Mouse (Mus musculus) heart, adult 8-10 months (tissue): ENCODE measurements around the gene Nmnat2. TPM values are rescaled to one million over a fixed set of nuclear protein-coding genes. Genes with fewer than 3 reads are reported as not detected.

Experiments
- DNase-seq: peaks from one replicate; pipeline ENCODE4 v3.0.0; 2022; ENCODE audit warnings: low spot score
- total RNA-seq, 4 experiments: library from RNA; stranded (reverse); gene quantifications; 2 replicates each; pipeline ENCODE4 v1.2.4; 2022

The Nmnat2 gene
- total RNA-seq, 4 experiments from 2014 or later: 0.16 to 0.46 (median 0.32) TPM

DNA sequence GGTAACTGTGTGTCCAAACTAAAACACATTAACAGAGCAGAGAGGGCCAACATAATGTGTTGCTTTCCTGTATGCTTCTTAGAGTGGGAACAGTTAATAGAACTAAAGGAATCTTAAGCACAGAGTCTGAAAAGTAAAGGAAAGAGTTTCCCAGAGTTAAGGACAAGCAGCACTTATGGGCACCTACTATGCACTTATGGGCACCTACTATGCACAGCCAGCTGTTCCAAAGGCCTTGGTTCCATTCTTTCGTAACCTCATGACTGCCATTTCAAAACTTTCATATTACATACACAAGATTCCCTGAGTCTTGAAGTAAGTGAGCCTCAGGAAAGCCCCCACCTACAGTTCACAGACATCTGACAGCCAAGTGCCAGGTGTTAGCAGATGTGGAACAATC, 64.3 kb downstream of the Nmnat2 start:
- DNase-seq: no peak

GRCm38 (mm10) chr1:153019623-153020022, 64.8 kb downstream of the Nmnat2 start:
- no peak for DNase-seq

DNA sequence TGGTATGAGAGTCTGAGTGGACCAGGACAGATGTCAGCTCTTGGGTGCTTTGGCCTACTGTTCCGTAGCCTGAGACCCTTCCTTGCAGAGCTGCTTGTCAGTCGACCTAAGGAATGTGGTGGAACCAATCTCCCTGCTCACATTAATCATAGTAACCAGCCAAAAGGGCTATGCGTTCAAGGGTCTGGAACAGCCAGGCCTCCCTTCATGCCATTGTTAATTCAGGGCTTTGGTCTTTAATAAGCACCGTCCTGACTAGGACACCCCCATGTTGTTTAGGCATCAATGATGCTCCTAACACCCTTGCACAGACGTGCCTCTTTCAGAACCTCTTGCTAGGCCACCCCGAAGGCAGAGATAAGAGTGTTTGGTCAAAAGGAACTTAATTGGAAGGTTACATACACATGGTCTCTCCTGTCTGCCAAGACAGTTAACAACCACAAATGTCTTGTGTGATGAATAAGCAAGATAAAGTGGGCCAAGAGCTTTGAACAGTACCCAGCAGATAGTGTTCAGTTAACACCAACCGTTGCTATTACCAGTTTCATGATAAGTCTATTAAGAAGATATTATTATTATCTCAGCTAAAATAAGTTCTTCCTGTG, 66.3 kb downstream of the Nmnat2 start:
- DNase-seq: no peak

- no peak for DNase-seq
These were observed 68.2 kb downstream of the Nmnat2 start for GRCm38 (mm10) chr1:153023018-153023417.

- no peak for DNase-seq
These were observed 69.1 kb downstream of the Nmnat2 start for GRCm38 (mm10) chr1:153023875-153024274.

DNA sequence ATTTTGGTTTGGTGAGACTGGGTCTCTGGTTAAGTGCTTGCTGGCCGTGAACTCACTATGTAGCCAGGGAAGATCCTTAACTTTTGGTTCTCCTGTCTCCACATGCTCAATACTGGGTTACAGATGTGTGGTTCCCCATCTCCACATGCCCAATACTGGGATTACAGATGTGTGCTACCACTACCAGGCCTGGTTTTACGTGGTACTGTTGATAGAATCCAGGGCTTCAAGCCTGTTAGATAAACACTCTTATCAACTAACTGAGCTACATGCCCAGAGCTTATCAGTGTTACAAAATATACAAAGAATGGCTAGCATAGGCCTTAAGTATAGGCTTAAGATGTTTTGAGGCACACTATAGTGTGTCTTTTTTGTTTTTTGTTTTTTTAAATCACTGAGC, 69.7 kb downstream of the Nmnat2 start:
- no peak for DNase-seq

GRCm38 (mm10) chr1:153031345-153031744, 76.6 kb downstream of the Nmnat2 start:
- DNase-seq: no peak

- no peak for DNase-seq
These were observed 77.2 kb downstream of the Nmnat2 start for GRCm38 (mm10) chr1:153031954-153032353.

DNA sequence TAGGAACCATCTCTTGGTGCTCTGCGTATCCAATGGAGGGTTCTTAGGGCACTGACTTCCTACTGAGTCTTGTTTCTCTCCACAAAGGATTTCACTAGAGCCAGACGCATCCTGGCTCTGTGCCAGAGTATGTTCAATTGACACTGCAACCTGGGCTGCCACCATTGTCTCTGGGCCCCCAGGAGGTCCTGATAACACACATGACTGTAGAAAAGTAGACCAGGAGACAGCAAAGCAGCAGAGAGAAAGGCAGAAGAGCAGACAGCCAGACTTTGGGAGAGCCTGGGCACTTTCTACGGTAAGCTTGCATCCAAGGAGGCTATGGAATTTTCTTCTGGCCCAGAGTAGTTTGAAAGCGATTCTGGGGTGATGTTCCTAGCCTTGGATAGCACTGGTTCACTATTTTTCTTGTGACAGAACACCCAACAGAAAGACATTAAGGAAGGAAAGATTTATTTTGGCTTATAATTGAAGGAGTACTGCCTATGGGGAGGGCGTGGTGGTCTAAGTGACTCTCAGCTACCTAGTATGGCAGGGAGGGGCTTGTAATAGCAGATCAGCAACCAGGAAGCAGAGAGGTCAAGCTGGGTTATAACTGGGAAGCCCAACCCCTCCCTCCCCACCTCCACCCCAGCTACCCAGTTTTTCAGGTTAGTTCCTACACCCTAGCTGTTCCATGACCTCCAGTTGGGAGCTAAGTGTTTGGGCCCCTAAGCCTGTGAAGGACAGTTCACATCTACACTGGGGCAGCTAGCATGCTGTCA, 78.5 kb downstream of the Nmnat2 start:
- DNase-seq: no peak

GRCm38 (mm10) chr1:153034064-153034463, 79.3 kb downstream of the Nmnat2 start:
- no peak for DNase-seq

GRCm38 (mm10) chr1:153035328-153035944, 80.6 kb downstream of the Nmnat2 start:
- DNase-seq: no peak

GRCm38 (mm10) chr1:153037353-153038345, 82.9 kb downstream of the Nmnat2 start:
- DNase-seq: no peak

- no peak for DNase-seq
These were observed 85.3 kb downstream of the Nmnat2 start for GRCm38 (mm10) chr1:153040091-153040490.

- DNase-seq: no peak
These were observed 86.3 kb downstream of the Nmnat2 start for GRCm38 (mm10) chr1:153041046-153041445.

GRCm38 (mm10) chr1:153042318-153042717, 87.5 kb downstream of the Nmnat2 start:
- DNase-seq: no peak

DNA sequence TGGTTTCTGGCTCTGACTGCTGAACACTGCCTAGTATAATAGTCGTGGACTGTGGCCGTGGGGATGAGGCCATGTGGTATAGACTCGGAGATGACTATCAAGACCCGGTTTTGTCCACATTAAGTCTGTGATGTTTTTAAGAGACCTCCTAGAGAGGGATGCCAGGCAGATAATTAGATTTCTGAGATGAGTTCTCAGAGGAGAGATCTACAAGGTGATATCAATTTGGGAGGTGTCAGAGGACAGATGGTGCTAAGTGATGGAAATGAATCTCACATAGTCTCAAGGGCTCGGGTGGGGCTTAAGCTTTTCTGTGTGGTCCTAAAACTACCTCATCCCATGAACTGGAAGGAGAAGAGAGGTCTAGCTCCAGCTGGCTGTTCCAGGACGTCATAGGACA, 88.5 kb downstream of the Nmnat2 start:
- DNase-seq: no peak

- DNase-seq: no peak
These were observed 90.6 kb downstream of the Nmnat2 start for GRCm38 (mm10) chr1:153045368-153045767.

DNA sequence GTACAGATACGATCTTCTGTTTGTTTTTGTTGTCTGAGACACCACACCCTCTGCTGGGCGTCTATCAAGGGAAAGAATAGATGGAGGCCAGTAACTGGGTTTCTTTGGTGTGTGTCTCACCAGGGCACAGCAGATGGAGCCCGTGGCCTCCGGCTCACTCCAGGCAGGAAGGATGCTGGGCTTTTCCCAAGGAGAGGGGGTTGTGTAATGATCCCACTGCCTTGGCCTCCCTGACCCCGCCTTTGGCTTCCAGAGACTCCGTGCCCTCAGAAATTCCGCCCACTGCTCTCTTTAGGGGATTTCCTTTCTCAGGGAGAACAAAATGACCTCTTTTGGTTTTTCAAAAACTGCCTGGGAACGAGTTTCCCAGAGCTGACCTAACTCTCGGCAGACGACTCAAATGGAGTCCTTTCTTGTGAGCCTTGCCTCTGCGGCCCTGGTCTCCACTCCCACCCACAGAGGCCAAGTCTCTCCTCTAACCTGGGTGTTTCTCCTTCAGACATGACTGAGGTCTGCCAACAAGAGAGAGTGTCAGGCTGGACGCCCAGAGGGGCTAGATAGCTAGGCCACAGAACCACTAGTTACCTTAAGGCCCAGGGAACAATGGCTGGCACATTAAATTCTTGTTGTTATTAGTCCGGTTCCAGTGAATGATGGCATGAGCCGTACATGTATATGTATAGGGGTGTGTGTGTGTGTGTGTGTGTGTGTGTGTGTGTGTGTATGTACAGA, 93.5 kb downstream of the Nmnat2 start:
- peak; percentile 79 for DNase-seq

GRCm38 (mm10) chr1:153049451-153049850, 94.7 kb downstream of the Nmnat2 start:
- no peak for DNase-seq

DNA sequence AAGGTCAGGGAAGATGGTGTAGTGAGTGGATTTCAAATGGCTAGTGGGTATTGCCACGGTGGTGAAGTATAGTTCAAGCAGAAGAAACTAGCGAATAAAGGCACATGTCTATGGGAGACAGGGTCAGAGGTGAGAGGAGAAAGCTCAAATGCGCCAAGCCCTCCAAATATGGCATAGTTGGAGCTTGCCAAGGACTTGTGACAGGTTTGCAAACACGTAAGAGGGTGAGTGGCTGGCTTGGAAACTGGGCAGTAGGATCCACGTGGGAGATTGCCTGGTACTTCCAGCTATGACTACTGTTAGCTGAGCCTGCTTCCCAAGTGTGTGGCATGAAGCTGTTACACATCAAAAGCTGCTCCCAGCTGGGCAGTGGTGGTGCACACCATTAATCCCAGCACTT, 96.7 kb downstream of the Nmnat2 start:
- no peak for DNase-seq

DNA sequence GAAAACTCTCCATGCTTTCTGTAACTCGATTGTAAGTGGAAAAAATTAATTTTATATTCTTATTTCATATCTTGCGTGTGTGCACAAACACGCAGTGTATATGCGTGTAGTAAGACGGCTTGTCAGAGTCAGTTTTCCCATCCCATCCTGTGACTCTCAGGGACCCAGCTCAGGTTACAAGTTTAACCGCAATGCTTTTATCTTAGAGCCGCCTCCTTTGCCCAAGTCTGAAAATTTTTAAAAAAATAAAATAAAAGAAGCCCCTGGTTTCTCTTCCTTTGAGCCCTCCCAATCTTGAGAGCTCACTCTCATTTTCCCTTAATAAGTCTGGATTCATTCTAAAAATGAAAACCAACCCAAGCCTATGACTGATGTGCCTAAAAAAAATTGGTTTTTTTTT, 98.8 kb downstream of the Nmnat2 start:
- DNase-seq: no peak
